Mouse (Mus musculus) bone marrow macrophage, adult 2 months (primary cell): Measurements from ENCODE around the gene Slc16a12.

Experiments
- CTCF ChIP-seq: IDR thresholded peaks from 2 replicates; pipeline ENCODE4 v1.5.1; 2012; ENCODE audit warnings: low read depth, mild to moderate bottlenecking, low read length, moderate library complexity
- POLR2A ChIP-seq: IDR thresholded peaks from 2 replicates; pipeline ENCODE4 v1.6.1; 2012; ENCODE audit warnings: mild to moderate bottlenecking, low read depth, low read length, borderline replicate concordance

- TF ChIP-seq CTCF (no peak), POLR2A (no peak)
Measured at GRCm38 (mm10) chr19:34712050-34712449, 35.0 kb downstream of the Slc16a12 start.
